Mouse (Mus musculus): ENCODE results near the gene Fdxacb1.

The Fdxacb1 gene

GRCm38 (mm10) chr9:50768107-50769002, at the start of gene Fdxacb1:
TSS of gene Fdxacb1 (plus strand) at chr9:50768236.
- peak; percentile 98 to 99 for DNase-seq

GRCm38 (mm10) chr9:50718878-50719277, 49.2 kb upstream of the Fdxacb1 start:
- no peak for DNase-seq

- DNase-seq = peak in 1 of 2 experiments; percentile 50
Measured at GRCm38 (mm10) chr9:50721061-50721460, 47.0 kb upstream of the Fdxacb1 start.

GRCm38 (mm10) chr9:50722451-50722911, 45.6 kb upstream of the Fdxacb1 start:
- no peak for DNase-seq

- peak; percentile 69 to 81 for DNase-seq
Measured at GRCm38 (mm10) chr9:50723406-50723805, 44.6 kb upstream of the Fdxacb1 start.

- no peak for DNase-seq
Measured at GRCm38 (mm10) chr9:50724147-50724546, 43.9 kb upstream of the Fdxacb1 start.

- DNase-seq = no peak
Measured at GRCm38 (mm10) chr9:50724661-50725330, 43.2 kb upstream of the Fdxacb1 start.

- DNase-seq = no peak
Measured at GRCm38 (mm10) chr9:50725921-50726590, 42.0 kb upstream of the Fdxacb1 start.

GRCm38 (mm10) chr9:50727171-50727924, 40.7 kb upstream of the Fdxacb1 start:
- DNase-seq = no peak

GRCm38 (mm10) chr9:50727925-50728651, 39.9 kb upstream of the Fdxacb1 start:
- peak; percentile 63 to 78 for DNase-seq

- peak in 1 of 2 experiments; percentile 62 for DNase-seq
Measured at GRCm38 (mm10) chr9:50729600-50729999, 38.4 kb upstream of the Fdxacb1 start.

GRCm38 (mm10) chr9:50732560-50732959, 35.5 kb upstream of the Fdxacb1 start:
- DNase-seq = no peak

GRCm38 (mm10) chr9:50734989-50735388, 33.0 kb upstream of the Fdxacb1 start:
- peak; percentile 62 to 78 for DNase-seq

GRCm38 (mm10) chr9:50738914-50739870, 28.8 kb upstream of the Fdxacb1 start, which contains the start of gene Dixdc1:
TSS of gene Dixdc1 (minus strand) at chr9:50739517.
- DNase-seq = peak; percentile 96 to 97

- no peak for DNase-seq
Measured at GRCm38 (mm10) chr9:50740867-50741784, 26.9 kb upstream of the Fdxacb1 start.

- no peak for DNase-seq
Measured at GRCm38 (mm10) chr9:50742261-50742660, 25.8 kb upstream of the Fdxacb1 start.

GRCm38 (mm10) chr9:50742744-50743143, 25.3 kb upstream of the Fdxacb1 start:
- no peak for DNase-seq

GRCm38 (mm10) chr9:50745806-50746205, 22.2 kb upstream of the Fdxacb1 start:
- DNase-seq = peak; percentile 30 to 43

- peak; percentile 79 to 89 for DNase-seq
Measured at GRCm38 (mm10) chr9:50746214-50746677, 21.8 kb upstream of the Fdxacb1 start, which contains the start of gene 2310030G06Rik. TSS of gene 2310030G06Rik (minus strand) at chr9:50746536.
